Mouse (Mus musculus) left cerebral cortex, postnatal 4 days (tissue): ENCODE data around the gene Lrch3. TPM values are rescaled to one million over a fixed set of nuclear protein-coding genes. Genes with fewer than 3 reads are reported as not detected.
A peak's percentile ranks its signal among the peaks of the same experiment; 100 is the strongest.

Experiments
- DNase-seq: peaks from one replicate; pipeline ENCODE4 v3.0.0-alpha.2; 2022
- intact Hi-C: fragments of 180-260 bp; cut with DNase I; formaldehyde crosslinking; loops from one replicate; pipeline ENCODE4 v1.15.1; 2025
- total RNA-seq, 2 experiments: library from RNA; stranded (reverse); gene quantifications; 2 replicates each; pipeline ENCODE4 v1.2.3; 2021

Lrch3 gene
- total RNA-seq, 2 experiments from 2014 or later: 46.9 to 47.9 TPM

GRCm38 (mm10) chr16:32980227-32980626 lies 66.3 kb downstream of the Lrch3 start:
- intact Hi-C loops: no loop called here
- no peak for DNase-seq

- intact Hi-C loops: no loop called here
- no peak for DNase-seq
These were observed 67.5 kb downstream of the Lrch3 start for GRCm38 (mm10) chr16:32981405-32981804.

DNA sequence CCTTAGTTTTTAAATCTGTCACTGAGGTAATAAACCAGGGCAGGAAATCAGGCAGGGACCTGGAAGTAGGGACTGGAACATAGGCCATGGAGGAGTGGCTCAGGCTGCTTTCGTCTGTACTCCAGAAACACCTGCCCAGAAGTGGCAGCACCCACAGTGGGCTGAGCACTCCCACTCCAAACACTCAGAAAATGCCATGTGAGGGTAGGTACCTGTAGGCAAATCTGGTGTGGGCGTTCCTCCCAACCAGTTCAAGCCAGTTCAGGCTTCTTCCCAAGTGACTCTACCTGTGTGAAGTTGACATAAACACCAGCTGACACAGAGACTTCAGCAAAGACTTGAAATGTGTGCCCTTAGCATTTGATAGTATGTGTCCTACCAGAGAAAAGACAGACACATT lies 70.7 kb downstream of the Lrch3 start:
- DNase-seq: no peak
- intact Hi-C loops: no loop called here

- intact Hi-C loops: no loop called here
- no peak for DNase-seq
These were observed 78.3 kb downstream of the Lrch3 start for GRCm38 (mm10) chr16:32992158-32992557.

GRCm38 (mm10) chr16:33005216-33005615 lies 91.3 kb downstream of the Lrch3 start:
- DNase-seq: peak; percentile 55
- intact Hi-C loops: no loop called here

GRCm38 (mm10) chr16:33006888-33007287 lies 93.0 kb downstream of the Lrch3 start:
- DNase-seq: peak; percentile 48

GRCm38 (mm10) chr16:33007436-33007835 lies 93.5 kb downstream of the Lrch3 start:
- no peak for DNase-seq
- intact Hi-C loops: no loop called here

More at GRCm38 (mm10) chr16:33006888-33007287, 93.0 kb downstream of the Lrch3 start:
- intact Hi-C loops: no loop called here

- intact Hi-C loops: no loop called here
- DNase-seq: no peak
These were observed 96.3 kb downstream of the Lrch3 start for GRCm38 (mm10) chr16:33010166-33010565.

GRCm38 (mm10) chr16:33013801-33014200 lies 99.9 kb downstream of the Lrch3 start:
- intact Hi-C loops: no loop called here
- no peak for DNase-seq

DNA sequence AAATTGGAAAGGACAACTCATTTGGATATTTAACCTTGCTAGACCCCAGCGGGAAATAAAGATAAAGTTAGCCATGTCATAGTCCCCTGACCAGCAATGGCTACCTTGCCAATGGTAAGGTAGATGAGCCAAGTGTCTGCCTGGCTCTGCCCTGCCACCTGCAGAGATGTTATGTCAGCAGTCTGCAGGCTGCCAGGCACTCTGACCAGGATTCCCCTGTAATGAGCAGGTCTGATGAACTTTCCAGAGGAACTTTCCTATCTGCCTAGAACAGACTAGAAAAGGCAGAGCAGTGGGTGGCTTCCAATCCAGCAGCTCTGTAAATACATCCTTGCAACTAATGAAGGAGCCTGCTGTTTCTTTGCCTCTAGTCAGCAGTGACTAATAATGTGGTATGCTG lies 101.0 kb downstream of the Lrch3 start:
- no peak for DNase-seq
- intact Hi-C loops: no loop called here

DNA sequence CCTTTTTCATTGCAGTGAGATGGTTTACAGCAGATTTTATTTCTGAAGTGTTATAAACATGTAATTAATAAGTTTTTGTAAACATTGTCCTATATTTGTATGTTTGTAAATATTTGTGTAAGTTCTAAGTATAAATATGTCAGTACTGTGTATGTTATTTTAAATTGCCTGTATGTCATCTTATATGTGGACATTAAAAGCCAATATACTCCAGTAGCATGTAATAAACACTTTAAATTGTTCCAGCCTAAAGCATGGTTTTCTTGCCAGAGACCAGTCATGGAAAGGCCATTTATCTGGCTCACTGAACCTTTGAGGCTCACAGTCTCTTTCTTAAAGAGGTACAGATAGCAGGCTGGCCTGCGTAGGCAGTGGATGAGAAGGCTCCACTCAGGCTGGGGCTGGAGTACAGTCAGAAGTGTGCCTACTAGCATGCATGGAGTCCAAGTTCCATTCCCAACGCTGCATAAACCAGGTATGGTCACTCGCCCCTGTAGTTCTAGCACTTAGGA lies 101.6 kb downstream of the Lrch3 start:
- intact Hi-C loops: no loop called here
- no peak for DNase-seq

DNA sequence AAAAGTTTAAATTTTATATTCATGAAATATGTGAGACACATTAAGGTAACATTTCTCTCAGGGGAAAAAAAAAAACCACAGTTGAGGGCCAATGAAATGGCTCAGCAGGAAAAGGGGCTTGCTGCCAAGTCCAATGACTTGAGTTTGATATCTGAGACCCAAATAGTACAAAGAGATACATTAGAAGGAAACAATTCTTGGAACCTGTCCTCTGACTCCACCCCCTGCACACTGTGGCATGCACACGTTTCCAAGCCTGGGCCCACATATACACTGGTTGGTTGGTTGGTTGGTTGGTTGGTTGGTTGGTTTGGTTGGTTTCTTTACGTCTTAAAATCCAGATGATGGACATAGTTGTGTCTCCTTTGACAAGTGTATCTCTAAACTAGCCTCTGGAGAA lies 102.1 kb downstream of the Lrch3 start:
- no peak for DNase-seq
- intact Hi-C loops: no loop called here

DNA sequence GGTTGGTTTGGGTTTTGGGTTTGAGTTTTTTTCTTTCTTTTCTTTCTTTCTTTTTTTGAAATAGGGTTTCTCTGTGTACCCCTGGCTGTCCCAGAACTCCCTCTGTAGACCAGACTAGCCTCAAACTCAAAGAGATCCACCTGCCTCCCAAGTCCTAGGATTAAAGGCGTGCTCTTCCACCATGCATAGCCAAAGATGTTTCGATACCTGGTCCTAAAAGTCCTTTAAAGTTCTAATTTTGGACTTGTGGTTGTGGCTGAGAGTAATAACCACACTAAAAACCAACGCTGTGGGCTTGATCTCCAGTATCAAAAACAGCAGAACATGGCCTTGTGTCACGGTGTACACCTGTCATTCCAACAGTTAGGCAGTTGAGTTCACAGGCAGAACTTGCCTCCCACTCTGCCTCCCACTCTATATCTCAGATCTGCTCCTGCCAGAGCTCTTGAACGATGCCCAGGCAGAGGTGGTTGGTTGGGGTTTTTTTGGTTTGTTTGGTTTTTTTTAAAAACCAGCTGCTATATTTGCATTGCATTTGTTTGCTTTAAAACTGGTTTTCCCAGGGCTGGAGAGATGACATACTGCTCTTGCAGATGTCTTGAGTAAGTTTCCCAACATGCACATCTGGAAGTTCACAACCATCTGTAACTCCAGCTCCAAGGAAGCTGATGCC lies 103.9 kb downstream of the Lrch3 start:
- intact Hi-C loops: no loop called here
- DNase-seq: no peak

DNA sequence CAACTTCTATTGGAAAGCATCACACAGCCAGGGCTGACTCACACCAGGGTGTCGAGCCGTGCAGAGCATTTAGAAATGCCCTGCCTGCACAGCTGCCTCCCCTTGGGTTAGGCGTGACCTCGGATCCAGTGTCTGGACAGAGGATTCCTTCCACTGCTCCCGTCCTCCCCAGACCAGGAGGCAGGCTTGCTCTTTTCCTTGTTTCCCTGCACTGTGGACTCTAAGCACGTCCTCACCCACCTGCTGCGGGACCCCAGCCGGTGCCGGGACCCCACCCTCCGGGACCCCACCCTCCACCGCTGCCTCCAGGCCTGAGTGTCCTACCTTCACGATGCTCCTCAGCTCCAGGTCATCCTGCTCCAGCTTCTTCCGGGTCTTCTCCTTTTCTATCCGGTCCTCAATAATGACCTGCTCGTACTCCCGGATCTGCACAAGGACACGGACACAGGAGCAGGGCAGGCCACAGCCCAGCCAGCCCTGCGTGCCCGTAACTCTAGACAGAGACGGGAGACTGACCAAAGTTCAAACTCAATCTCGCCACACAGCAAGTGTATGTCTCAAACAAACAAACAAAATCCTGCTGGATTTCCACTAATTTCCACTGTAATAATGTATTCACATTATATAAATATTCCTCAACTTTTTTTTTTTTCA lies 105.3 kb downstream of the Lrch3 start:
- no peak for DNase-seq

GRCm38 (mm10) chr16:33021381-33021780 lies 107.5 kb downstream of the Lrch3 start:
- intact Hi-C loops: no loop called here
- DNase-seq: no peak

More for the DNA sequence above, 105.3 kb downstream of the Lrch3 start:
- intact Hi-C loops: no loop called here

DNA sequence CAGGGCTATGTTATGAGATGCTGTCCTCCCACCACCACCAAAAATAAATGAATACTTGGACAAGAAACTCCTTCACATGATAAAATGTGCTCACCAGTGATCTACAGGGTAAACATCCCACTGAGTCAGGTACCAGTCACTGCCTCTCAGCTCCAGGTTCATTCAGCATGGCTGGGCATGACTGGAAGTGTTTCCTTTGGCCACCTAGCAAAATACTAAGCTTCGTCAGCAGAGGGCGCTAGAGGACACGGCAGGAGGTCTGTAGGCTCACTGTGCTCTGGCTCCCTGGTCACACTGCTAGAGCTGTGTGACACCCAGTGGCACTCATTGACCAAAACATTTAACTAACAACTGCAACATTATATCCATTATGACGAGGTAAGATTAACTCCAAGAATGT lies 109.8 kb downstream of the Lrch3 start:
- DNase-seq: peak; percentile 72
- intact Hi-C loops: no loop called here

DNA sequence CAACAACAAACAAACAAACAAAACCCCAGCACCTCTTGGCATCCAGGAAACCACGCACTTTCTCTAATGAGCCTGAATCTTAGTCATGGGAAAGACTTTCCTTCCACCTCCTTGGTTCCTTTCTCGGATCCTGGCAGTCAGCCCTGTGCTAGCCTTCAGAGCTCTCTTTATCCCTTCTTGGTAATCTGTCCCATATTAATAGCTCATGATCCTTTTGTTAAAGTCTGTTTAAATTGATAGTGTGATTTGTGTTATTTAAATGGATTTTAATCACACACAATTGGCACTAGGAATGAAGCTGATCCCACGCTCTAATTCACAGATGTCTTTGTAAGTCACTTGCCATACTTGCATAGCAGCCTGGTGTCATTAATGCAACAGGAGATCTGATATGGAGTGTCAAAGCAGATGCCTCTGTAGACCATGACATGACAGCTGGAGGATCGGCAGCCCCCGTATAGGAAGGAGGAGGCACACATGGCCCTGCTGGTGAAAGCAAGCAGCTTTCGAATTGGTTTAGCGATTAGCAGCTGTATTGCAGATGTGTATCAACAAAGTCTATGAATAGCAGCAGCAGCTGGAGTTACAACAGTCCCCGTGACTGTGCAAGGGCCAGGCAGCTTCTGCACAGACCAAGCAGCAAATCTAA lies 110.7 kb downstream of the Lrch3 start:
- DNase-seq: no peak
- intact Hi-C loops: no loop called here

DNA sequence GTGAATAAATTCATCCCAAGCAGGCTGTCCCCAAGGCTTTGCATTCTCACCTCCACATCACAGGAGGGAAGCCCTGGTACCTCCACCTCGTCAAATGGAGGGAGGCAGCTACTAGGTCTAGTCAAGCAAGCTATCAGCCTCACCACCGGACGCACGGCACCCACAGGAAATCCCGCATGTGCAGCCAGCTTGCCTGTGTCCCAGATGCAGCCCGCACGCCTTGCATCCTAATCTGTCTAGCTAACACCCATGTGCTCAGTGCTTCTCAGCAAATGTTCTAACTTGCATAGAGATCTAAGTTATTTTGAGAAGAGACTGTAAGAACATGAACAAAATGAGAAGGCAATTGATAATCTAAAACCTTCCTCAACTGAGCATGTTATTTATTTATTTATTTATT lies 112.5 kb downstream of the Lrch3 start:
- intact Hi-C loops: no loop called here
- DNase-seq: no peak

DNA sequence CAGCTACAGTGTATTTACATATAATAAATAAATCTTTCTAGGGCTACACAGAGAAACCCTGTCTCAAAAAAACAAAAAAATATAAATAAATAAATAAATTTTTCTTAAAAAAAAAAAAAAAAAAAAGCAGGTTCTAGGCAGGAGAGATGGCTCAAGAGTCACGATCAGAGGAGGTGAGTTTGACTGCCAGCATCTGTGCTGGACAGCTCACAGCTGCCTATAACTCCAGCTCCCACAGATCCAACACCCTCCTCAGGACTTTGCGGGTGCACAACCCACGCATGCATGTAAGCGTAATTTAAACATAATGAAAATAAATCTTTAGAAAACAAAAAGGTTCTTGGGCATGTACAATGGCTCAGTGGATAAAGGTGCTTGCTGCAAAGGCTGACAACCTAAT lies 122.1 kb downstream of the Lrch3 start:
- no peak for DNase-seq

DNA sequence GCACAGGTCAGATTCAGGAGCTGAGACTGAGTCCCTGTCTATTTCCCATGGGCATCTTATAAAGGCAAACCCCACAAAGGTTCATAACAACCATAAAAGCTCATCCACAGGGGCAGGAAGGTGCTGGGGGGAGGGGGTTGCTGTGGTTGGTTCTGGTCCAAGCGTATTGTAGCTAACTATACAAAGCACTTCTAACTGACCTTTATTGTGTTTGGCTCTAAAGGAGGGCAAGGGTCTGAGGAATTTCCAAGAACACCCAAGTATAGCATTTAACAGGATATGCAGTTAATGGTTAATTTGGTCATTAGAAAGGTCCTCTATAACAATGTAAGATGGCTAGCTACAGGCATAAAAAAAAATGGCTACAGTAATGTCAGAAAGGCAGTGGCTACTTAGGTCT lies 128.8 kb downstream of the Lrch3 start:
- no peak for DNase-seq
- intact Hi-C loops: no loop called here

More for the DNA sequence above, 122.1 kb downstream of the Lrch3 start:
- intact Hi-C loops: no loop called here

GRCm38 (mm10) chr16:33043268-33043667 lies 129.4 kb downstream of the Lrch3 start:
- intact Hi-C loops: no loop called here
- DNase-seq: no peak

DNA sequence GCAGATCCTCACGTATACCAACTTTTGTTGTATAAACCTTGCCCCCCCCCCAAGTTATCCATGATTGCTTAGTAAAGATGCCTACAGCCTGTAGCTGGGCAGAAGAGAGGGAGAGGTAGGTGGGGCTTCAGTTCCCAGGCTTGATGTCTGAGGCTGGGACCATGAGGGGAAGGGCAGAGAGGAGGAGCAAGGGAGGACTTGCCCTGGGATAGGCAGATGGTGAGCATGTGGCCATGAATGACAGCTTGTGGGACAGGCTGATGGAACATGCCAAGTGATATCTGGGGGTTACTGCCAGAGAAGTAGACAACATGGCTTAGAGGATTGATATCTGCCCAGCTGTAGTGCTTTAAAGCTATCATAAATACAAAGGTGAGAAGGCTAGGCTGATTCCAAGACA lies 134.1 kb downstream of the Lrch3 start:
- intact Hi-C loops: no loop called here
- DNase-seq: no peak
